Mouse (Mus musculus): ENCODE measurements at regions not wholly inside any gene's neighbourhood (a gene's known extent, or its start where the extent isn't known, plus 50 kb on each side); places are given as distances from the start of the nearest gene placed in this dataset.
A peak's percentile ranks its signal among the peaks of the same experiment; 100 is the strongest.

DNA sequence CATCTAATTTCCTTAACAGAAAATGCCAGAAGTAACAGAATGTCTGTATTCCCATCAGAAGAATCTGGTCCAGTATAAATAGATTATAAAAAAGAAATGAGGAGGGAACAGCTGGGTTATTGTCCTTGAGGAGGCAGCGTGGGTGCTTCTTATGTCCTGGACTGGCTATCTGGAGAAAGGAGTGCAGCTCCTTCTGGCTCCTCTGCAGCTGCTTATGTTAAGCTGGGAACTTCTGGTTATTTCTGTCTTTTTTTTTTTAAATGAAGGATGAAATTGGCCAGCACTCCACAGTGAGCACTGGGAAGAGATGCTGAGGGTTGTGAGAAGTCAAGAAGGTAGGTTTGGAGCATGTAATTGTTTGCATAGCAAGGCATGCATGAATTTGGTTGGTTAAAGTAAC lies 441.5 kb downstream of the Ebf1 start:
- peak in 1 of 2 experiments; percentile 14 for DNase-seq (ENCODE audit: low spot score in 2 of 2)

DNA sequence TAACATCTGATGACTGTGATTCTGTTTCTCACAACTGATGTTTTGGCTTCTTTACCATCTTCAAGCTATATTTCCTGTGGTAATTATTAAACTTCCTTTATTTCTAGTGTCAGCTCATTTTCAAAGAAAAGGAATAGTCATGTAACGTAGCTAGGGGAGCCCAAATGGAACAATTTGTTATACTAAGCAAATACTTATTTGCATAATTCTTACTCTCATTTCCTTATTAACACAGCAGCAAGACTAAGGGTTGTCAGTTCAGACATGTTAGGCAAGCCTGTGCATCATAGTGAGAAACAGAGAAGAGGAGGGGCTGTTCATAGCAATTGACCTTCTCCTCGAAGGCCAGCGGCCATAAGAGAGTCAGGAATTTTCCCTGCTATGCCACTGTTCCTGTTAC lies 449.5 kb downstream of the Ebf1 start:
- no peak for DNase-seq (ENCODE audit: low spot score in 2 of 2)

DNA sequence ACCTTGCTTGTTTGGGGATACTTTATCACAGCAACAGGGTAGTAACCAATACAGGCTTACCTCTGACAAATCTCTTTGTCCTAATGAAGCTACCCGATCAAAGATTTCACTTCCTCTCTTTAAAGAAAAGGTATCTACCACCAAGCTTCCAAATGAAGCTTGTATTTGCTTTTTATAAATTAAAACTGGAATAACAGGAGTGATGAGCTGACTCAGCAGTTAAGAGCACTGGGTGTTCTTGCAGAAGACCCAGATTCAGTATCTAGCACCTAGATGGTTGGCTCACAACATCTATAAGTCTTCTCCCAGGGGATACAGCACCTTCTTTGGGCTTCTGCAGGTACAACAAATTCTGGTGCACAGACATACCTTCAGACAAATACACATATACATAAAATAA lies 453.2 kb downstream of the Ebf1 start:
- DNase-seq (ENCODE audit: low spot score in 2 of 2), result no peak

DNA sequence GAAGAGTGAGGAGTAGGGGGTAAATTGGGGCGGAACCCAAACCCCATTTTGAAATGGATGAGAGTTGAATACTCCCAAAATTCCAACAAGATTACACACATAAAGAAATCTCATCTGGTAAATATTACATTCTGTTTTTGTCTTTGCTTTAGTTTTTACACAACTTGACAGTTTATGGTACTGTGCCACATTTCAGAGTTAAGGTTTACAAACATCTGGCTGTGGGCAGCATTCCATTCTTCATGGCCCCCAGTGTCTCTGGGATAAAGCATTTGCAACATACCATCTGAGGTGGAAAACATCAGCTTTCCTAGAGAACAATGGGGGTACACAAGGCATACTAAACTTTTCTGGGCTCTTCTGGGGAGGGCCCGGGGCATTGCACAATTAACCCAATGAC lies 454.1 kb downstream of the Ebf1 start:
- DNase-seq (ENCODE audit: low spot score in 2 of 2), result no peak

DNA sequence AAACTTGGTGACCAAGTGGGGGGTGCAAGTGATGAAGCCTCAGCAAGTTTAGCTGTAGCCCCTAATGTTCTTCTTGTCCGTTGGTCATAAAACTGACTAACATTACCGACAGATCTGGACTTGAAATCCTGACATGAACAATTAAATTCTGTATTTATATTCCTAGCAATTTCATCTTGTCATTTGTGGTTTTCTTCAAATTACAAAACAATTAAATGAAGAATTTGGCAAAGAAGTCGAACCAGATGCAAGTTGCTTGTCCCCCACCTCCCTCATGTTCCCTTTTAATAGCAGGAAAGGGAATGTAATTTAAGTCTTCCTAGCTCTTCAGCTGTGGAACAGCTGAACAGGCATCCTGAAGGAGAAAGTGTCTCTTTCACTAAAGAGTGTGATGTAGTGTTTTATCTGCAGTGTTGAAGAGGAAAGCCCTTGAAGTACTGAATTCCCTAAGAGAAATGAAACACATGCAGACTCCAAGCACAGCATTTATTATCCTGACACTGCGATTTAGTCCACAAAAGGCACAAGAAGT lies 467.5 kb downstream of the Ebf1 start:
- no peak for DNase-seq (ENCODE audit: low spot score in 2 of 2)

GRCm38 (mm10) chr11:45085145-45085544 lies 468.0 kb downstream of the Ebf1 start:
- DNase-seq (ENCODE audit: low spot score in 2 of 2), result no peak

- no peak for DNase-seq (ENCODE audit: low spot score in 2 of 2)
Observed at GRCm38 (mm10) chr11:45087186-45087915, 470.2 kb downstream of the Ebf1 start.

- DNase-seq (ENCODE audit: low spot score in 2 of 2), result no peak
Observed at GRCm38 (mm10) chr11:45088286-45088685, 471.2 kb downstream of the Ebf1 start.

DNA sequence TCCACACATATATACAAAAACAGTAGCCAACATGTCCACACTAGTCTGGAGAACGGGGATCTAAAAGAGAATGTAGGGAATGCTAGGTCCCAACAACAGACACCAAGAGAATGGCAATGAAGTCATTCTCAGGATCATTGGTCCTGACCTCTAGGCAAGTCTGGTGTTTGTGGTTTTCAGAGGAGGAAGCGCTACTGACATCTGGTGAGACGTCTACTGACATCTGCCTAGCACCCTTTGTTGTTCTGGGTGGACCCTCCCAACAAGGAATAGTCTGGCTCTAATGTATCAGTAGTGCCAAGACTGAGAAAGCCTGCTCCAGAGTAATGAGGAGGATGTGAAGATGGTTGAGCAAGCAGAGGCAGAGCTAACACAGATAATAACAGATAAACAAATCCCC lies 472.4 kb downstream of the Ebf1 start:
- DNase-seq (ENCODE audit: low spot score in 2 of 2), result no peak

GRCm38 (mm10) chr11:45103498-45104336 lies 486.6 kb downstream of the Ebf1 start:
- DNase-seq (ENCODE audit: low spot score in 2 of 2), result peak; percentile 11 to 16

GRCm38 (mm10) chr11:45116702-45117101 lies 499.6 kb downstream of the Ebf1 start:
- no peak for DNase-seq (ENCODE audit: low spot score in 2 of 2)

DNA sequence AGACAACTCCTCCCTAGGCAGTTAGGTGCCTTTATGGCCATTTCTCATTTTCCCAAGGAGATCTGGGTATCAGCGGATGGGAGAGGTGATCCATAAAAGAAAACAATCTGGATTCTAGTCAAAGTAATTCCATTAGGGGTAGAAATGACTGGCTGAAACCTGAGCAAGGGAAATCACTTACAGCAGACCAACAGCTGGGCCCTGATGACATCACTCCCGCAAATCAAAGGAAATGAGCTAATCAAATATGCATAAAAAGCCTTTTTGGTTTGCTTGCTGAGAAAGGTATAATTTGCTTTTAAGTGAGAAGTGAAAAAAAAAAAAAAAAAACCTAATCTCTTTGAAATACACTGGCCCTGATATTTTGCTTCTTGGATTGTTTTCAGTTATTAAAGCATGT lies 506.2 kb downstream of the Ebf1 start:
- no peak for DNase-seq (ENCODE audit: low spot score in 2 of 2)

DNA sequence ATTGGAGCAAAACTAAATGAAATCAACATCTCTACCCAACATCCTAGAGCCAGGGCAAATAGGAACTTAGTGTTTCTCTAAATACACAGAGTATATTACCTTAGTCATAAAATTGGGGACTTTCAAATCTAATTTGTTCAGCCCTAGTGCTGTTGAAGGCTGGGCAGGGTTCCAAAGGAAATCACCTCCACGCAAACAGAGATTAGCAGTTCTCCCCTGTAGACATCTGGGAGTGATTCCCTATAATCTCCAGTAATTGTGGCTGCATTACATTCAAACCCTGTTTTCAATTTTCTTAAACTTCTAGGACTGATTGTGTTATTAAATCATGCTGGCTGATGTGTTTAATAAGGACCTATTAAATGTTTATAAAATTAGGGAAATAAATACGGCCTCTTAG lies 519.7 kb downstream of the Ebf1 start:
- no peak for DNase-seq (ENCODE audit: low spot score in 2 of 2)

DNA sequence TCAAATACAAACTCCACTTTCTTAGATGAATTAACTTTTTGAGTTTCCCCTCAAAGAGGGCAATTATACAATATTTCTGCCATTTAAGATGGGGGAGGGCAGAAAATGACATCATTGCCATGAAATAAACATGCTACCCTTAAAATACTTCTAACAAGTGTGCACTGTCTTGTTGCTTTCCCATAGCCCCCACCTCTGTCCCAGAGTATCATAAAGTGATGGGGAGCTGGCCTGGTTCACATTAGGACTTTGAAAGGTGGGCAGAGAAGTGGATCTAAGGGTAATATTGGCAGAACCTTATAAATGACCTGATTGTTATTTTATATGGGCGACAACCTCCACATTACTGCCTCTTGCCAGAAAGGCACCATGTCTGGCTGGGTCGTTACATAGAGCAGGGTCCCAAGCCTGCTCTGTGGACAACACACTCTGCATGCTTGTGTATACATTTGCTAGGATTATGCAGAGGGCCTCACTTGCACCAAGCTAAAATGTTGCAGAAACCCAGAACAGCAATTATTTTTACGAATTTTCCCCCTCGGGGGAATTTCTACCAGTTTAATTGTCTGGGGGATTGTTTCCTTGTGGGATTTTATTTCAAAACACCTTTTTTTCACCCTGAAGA lies 521.3 kb downstream of the Ebf1 start:
- no peak for DNase-seq (ENCODE audit: low spot score in 2 of 2)

- no peak for DNase-seq (ENCODE audit: low spot score in 2 of 2)
Observed at GRCm38 (mm10) chr11:45140490-45140889, 523.4 kb downstream of the Ebf1 start.

GRCm38 (mm10) chr11:45154070-45154469 lies 537.0 kb downstream of the Ebf1 start:
- DNase-seq (ENCODE audit: low spot score in 2 of 2), result no peak

DNA sequence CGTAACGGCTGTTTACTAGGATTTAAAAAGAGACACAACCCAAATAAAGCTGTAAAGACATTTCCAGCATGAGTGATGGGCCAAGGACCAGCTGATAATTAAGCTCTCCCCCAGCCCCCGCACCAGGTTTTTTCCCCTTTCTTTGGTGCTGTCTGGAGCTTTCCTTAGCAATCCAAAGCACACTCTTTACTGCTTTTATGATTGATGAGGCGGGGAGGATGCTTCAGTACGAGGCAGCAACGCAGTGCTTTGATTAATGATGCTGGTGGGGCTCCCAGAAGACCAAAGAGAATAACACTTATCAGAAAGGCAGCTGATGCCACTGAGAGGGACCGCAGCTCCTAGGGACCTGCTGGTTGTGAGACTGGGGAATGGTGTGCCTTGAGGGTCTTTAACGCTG lies 537.4 kb downstream of the Ebf1 start:
- no peak for DNase-seq (ENCODE audit: low spot score in 2 of 2)

GRCm38 (mm10) chr11:45155782-45156181 lies 538.7 kb downstream of the Ebf1 start:
- DNase-seq (ENCODE audit: low spot score in 2 of 2), result no peak

- DNase-seq (ENCODE audit: low spot score in 2 of 2), result no peak
Observed at GRCm38 (mm10) chr11:45158282-45158681, 541.2 kb downstream of the Ebf1 start.

DNA sequence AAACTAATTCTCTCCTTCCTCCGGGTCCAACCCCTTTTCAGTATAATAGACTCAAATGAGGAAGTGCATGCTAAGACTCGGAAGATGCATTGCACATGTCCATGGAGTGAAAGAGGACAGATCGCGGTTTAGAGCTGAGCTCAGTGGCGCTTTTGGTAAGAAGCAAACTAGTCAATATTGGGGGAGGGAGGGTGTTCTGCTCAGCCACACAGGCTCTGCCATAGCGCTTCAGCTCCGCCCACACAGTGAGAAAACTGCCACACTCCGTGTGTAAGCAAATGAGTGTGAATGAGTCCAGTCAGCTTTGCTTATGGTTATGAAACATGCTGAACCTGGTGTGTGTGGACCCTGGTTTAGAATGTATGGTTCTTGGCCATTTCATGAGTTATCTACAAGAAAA lies 543.8 kb downstream of the Ebf1 start:
- no peak for DNase-seq (ENCODE audit: low spot score in 2 of 2)

- no peak for DNase-seq (ENCODE audit: low spot score in 2 of 2)
Observed at GRCm38 (mm10) chr11:45173546-45173945, 556.4 kb downstream of the Ebf1 start.

GRCm38 (mm10) chr11:45174071-45174470 lies 557.0 kb downstream of the Ebf1 start:
- no peak for DNase-seq (ENCODE audit: low spot score in 2 of 2)
